Mouse (Mus musculus): Measurements from ENCODE around the gene Map4k1.

- TF ChIP-seq POLR2A (IDR thresholded peaks at IDR 0.05; ENCODE audit: borderline replicate concordance, low read depth, low read length) (no peak), CTCF (IDR thresholded peaks at IDR 0.05; ENCODE audit: low read depth, low read length) (no peak)
Observed at GRCm38 (mm10) chr7:29016440-29016839, 34.6 kb downstream of the Map4k1 start.
